Mouse (Mus musculus) lung, embryonic 16.5 days (tissue): ENCODE results near the gene Ociad2. TPM values are rescaled to one million over a fixed set of nuclear protein-coding genes. Genes with fewer than 3 reads are reported as not detected.

Source experiments
- ATAC-seq: fragments of 200-750 bp; cut with Nextera tagmentation; 2 replicates; pipeline ENCODE4 v1.8.0; 2017; ENCODE audit warnings: low read depth, mild to moderate bottlenecking, moderate library complexity
- H3K27ac ChIP-seq: fragments of 300-500 bp; sonication (generic); 2 replicates; pipeline ENCODE4 v1.5.1; 2014; ENCODE audit warnings: mild to moderate bottlenecking, control low read depth, low read length
- H3K27me3 ChIP-seq: fragments of 300-500 bp; sonication (generic); 2 replicates; pipeline ENCODE4 v1.6.1; 2014; ENCODE audit warnings: low read depth, low read length, mixed read lengths; ENCODE audit not compliant: control insufficient read depth, insufficient read depth
- H3K36me3 ChIP-seq: fragments of 300-500 bp; sonication (generic); 2 replicates; pipeline ENCODE4 v1.6.1; 2014; ENCODE audit warnings: low read length; ENCODE audit not compliant: control insufficient read depth, insufficient read depth
- H3K4me1 ChIP-seq: fragments of 300-500 bp; sonication (generic); replicated peaks from 2 replicates; pipeline ENCODE4 v1.6.1; 2014; ENCODE audit warnings: low read length, mixed read lengths; ENCODE audit not compliant: control insufficient read depth, insufficient read depth
- H3K4me2 ChIP-seq: fragments of 300-500 bp; sonication (generic); 2 replicates; pipeline ENCODE4 v1.6.1; 2014; ENCODE audit warnings: low read depth, low read length, control low read depth
- H3K4me3 ChIP-seq: fragments of 300-500 bp; sonication (generic); 2 replicates; pipeline ENCODE4 v1.5.1; 2014; ENCODE audit warnings: mild to moderate bottlenecking, low read length, control low read depth
- H3K9ac ChIP-seq: fragments of 300-500 bp; sonication (generic); 2 replicates; pipeline ENCODE4 v1.6.1; 2014; ENCODE audit warnings: low read length, control low read depth
- H3K9me3 ChIP-seq: fragments of 300-500 bp; sonication (generic); 2 replicates; pipeline ENCODE4 v1.6.1; 2016; ENCODE audit warnings: low read length; ENCODE audit not compliant: control insufficient read depth
- WGBS: fragments of 180-500 bp; shearing (Covaris S2); extraction: QIAGEN DNeasy Blood & Tissue Kit; methylation state at CpG from one replicate; pipeline ENCODE4 v1.1.7; 2014; 5-methylcytosine and 5-hydroxymethylcytosine counted together
- polyA plus RNA-seq: library from polyadenylated mRNA; unstranded; fragments of >200 nt; fragmentation: Nextera tagmentation; extraction: Ambion mirVana; gene quantifications from 2 replicates; pipeline ENCODE4 v1.2.1, GENCODE M21; 2015

The Ociad2 gene
- polyA plus RNA-seq, 1 experiment from 2014 or later: 53.4 TPM

DNA sequence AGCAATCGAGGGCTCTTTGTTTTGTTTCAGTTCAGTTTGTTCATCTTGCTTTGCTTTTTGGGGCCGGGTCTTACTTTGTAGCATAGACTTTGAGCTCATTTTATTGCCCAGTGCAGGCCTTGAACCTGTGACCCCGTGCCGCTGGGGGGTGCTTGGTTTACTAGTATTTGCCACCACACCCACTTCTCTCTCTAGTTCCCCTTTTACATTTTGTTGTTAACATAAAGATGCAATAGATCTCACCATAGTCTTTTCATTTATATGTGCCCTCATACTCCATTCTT lies 60.3 kb downstream of the Ociad2 start:
- Histone ChIP-seq H3K27me3 (no peaks in the 10 kb centered on the region), H3K4me1 (peaks cover 10% of the 10 kb centered on the region; the same call in 1 of the 2 replicates), H3K36me3 (no peaks in the 10 kb centered on the region), H3K4me3 (no peak overlapping the region), H3K4me2 (no peak overlapping the region), H3K27ac (no peak overlapping the region), H3K9ac (no peak overlapping the region), H3K9me3 (no peaks in the 10 kb centered on the region)
- ATAC-seq: no peak
- 81% methylated on average over 4 of the region's 4 CpGs for WGBS

DNA sequence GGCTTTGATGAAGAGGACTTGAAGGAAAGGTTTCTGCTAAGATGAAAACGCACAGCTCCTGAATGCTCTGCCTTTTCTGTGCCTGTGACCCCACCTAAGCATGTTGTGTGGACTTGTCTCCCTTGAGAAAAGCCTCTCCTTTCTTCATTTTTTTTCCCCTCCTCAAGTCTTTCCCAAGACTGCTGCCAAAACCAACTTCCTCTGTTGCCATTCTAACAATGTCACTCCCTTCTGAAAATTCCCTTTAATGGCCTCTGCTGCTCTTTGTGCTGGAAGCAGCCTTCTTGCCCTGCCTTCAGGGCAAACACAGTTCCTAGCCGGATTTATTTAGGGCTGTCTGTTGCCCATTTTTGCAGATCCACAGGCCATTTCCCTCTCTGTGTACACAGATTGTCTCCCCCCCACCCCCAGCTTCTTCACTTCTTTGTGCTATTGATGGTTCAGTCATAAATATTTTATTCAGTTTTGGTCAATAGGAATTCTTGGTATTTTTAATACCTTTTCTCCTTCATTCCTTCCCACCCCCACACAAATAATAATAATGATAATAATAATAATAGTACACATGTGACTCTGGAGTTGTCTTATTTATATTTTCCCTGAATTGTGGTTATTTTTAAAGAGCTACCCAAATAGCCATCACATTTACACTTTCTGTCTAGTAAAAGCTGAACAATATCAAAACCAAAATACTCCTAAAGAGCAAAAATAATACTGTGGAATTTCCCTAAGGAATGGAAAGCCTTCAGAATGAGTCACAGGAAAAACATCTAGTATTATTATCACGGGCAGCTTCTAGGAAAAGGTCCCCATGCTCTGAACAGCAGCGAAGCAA lies 60.9 kb downstream of the Ociad2 start:
- Histone ChIP-seq H3K4me1 (peaks cover 10% of the 10 kb centered on the region; the same call in 1 of the 2 replicates), H3K27ac (peak overlapping the region; percentile 41), H3K27me3 (no peaks in the 10 kb centered on the region), H3K4me2 (no peak overlapping the region), H3K36me3 (no peaks in the 10 kb centered on the region), H3K4me3 (no peak overlapping the region), H3K9ac (no peak overlapping the region), H3K9me3 (no peaks in the 10 kb centered on the region)
- ATAC-seq: no peak; the same call in 1 of the 2 replicates
- WGBS: 48% methylated on average over 4 of the region's 4 CpGs

DNA sequence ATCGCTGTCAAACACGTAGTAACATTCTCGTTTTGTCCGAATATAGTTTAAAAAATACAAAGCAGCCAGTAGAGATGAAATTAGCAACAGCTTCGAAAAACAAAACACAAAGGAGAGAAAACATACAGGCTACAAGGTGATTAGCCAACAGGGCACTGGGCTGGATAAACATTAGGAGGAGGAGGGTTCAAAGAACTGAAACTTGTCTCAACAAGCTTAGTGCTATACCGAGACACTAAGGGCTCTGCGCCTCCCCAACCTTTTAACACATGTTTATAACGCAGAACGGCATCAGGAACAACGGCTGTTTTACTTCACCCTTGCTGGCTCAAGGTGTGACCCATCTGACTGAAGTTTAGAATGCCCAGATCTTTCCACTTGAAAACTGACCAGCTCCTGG lies 61.6 kb downstream of the Ociad2 start:
- ATAC-seq: no peak
- H3K36me3 ChIP-seq: no peaks in the 10 kb centered on the region
- no peak overlapping the region for H3K4me3 ChIP-seq
- no peaks in the 10 kb centered on the region for H3K9me3 ChIP-seq
- H3K27ac ChIP-seq: peak overlapping the region; percentile 41
- no peaks in the 10 kb centered on the region for H3K27me3 ChIP-seq
- H3K4me1 ChIP-seq: peaks cover 10% of the 10 kb centered on the region; the same call in 1 of the 2 replicates
- no peak overlapping the region for H3K4me2 ChIP-seq
- WGBS: 47% methylated on average over 10 of the region's 10 CpGs
- H3K9ac ChIP-seq: 0 out of 2 replicates have a peak overlapping the region, but pooled peaks have one; percentile 4

DNA sequence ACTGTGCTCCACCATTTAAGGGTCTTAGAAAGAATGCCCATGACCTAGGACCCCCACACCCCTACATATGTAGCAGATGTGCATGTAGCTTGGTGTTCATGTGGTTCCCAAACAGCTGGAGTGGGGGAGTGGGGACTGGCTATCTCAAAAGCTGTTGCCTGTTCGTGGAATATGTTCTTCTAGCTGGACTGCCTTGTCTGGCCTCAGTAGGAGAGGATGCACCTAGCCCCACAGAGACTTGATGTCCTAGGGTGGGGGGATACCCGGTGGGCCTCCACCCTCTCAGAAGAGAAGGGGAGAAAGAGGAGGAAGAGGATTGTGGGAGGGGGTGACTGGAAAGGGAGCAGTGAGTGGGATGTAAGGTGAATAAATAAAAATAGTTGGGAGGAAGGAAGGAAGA lies 65.9 kb downstream of the Ociad2 start:
- ATAC-seq: no peak
- no peaks in the 10 kb centered on the region for H3K27me3 ChIP-seq
- H3K4me1 ChIP-seq: peaks cover 12% of the 10 kb centered on the region; the same call in 1 of the 2 replicates
- no peak overlapping the region for H3K9ac ChIP-seq
- no peaks in the 10 kb centered on the region for H3K9me3 ChIP-seq
- no peaks in the 10 kb centered on the region for H3K36me3 ChIP-seq
- H3K4me3 ChIP-seq: no peak overlapping the region
- WGBS: 80% methylated on average over 2 of the region's 2 CpGs
- H3K27ac ChIP-seq: no peak overlapping the region
- H3K4me2 ChIP-seq: no peak overlapping the region

DNA sequence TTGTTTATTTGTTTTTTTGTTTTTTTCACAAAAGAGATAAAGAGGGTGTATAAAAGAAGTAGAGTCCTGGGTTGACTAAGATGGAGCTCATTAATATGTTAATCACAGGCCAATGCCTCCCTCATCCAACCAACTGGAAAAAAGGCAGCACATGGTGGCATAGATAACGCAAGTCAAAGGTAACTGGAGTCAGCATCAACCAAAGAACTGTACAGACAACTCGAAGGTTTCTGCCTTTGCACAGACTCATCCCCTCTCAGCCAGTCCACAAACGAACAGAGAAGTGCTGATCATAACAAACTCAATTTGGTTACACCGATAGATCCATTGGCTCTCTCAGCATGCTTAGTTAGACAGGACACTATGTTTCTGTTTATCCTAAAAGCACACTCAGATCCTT lies 67.7 kb downstream of the Ociad2 start:
- H3K4me3 ChIP-seq: no peak overlapping the region
- no peak overlapping the region for H3K27ac ChIP-seq
- H3K9ac ChIP-seq: no peak overlapping the region
- H3K9me3 ChIP-seq: no peaks in the 10 kb centered on the region
- no peak overlapping the region for H3K4me2 ChIP-seq
- H3K4me1 ChIP-seq: peaks cover 4% of the 10 kb centered on the region; the same call in 1 of the 2 replicates
- H3K27me3 ChIP-seq: no peaks in the 10 kb centered on the region
- H3K36me3 ChIP-seq: no peaks in the 10 kb centered on the region
- WGBS: 79% methylated on average over 4 of the region's 4 CpGs
- no peak for ATAC-seq

Other genes with a start within 250 kb of the Ociad2 start
- 20.3 and 20.4 TPM in 2 replicates for gene Fryl, start 84.4 kb downstream of the Ociad2 start, polyA plus RNA-seq
- gene Ociad1, start 48.2 kb downstream of the Ociad2 start, polyA plus RNA-seq: 231 and 244 TPM in 2 replicates
- 0.06 TPM in 1 of 2 replicates, not detected in the other for gene Cwh43, start 65.0 kb upstream of the Ociad2 start, polyA plus RNA-seq
- gene Dcun1d4, start 140.0 kb upstream of the Ociad2 start, polyA plus RNA-seq: 19.9 and 22.7 TPM in 2 replicates